Mouse (Mus musculus) cerebellum, adult 11 months (tissue): Measurements from ENCODE around the gene Pknox2.

Source experiments
- DNase-seq: peaks from one replicate; pipeline ENCODE4 v3.0.0; 2022

Gene Pknox2

DNA sequence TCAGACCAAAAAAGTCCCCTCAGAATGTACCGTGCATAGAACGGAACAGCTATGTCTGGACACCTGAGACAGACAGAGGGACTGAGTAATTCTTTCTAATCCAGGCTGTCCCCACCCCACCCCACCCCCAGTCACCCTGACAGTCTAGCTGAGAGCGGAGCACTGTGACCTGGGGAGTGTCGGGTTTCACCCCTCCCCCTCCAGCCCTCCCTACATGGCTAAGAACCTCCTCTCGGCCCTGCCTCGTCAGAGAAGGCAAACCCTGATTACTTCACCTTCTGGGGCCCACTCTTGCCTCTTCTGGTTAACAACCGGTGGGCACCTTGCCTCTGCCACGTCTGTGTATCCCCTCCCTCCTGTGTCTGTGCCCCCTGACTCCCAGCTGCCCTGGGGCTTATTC is 7.7 kb downstream of the Pknox2 start:
- no peak for DNase-seq

DNA sequence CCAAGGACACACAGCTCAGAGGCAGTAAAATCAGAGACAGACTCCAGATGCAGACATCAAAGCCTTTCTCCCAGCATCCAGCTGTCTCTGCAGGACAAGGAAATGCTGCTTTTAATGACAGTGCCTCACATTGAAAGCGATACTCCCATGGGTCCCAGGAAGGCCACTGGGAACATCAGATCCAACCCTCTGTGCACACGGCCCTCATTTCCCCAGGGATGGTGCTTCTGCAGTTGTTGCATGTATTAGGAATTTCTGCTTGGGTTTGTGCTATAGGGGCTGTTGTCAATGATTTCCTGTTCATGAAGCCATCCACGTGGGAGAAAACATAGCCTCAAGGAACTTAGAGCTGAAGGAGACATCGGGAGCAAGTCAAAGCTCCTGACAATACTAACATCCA is 8.3 kb downstream of the Pknox2 start:
- no peak for DNase-seq

GRCm38 (mm10) chr9:37136340-37136739 is 10.9 kb downstream of the Pknox2 start:
- DNase-seq = no peak

- DNase-seq = no peak
Observed at GRCm38 (mm10) chr9:37133495-37133894, 13.7 kb downstream of the Pknox2 start.

- DNase-seq = no peak
Observed at GRCm38 (mm10) chr9:37129046-37129445, 18.2 kb downstream of the Pknox2 start.

DNA sequence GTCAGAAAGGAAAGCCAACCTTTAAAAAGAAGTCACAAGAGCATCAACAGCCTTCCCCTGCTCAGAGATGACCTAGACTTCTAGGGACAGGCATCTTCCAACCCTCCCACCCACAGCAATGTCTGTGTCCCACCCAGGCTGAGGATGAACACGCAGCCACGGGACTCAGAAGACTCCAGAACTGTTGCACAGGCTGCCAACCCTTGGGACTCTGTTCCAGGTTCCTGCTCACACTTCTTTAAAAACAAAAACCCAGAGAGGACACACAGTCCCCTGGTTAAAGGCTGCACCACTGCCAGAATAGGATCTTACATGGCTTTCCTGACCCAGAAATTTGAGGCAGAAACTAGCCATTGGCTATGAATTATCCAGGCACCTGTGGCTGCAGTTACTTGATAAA is 21.0 kb downstream of the Pknox2 start:
- no peak for DNase-seq

DNA sequence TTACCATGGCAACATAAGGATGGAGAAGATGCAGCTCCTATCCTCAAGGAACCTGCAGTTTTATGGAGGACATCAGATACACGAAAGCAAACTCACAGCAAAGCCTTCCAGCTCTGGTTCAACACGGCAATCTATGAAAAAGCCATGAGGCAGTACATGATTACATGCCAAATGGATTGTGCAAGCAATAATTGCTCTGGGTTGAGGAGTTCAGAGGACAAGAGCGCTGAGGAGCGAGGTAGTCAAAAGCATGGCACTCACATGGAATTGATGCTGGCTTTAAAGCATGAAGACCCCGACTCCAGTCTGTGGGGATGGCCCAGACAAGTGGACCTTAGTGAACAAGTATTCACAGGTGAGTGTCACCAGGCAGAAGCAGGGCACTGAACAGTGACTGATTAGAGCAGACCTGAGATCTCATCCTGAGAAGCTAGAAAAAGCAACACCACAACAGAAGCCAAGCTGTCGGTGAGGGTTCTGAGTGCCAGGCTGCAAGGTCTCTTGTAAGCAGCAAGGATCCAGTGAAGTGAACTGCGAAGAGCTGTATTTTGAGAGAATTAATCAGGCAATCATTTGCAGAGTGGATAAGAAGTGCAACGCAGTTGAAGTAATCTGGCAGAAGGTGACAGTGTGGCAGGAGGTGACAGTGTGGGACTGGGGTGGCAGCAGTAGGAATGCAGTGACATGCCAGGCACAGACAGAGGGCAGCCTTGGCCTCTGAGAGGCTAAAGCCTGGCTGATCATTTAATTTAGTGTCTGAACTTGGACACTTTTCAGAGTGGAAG is 22.3 kb downstream of the Pknox2 start:
- peak; percentile 42 for DNase-seq

DNA sequence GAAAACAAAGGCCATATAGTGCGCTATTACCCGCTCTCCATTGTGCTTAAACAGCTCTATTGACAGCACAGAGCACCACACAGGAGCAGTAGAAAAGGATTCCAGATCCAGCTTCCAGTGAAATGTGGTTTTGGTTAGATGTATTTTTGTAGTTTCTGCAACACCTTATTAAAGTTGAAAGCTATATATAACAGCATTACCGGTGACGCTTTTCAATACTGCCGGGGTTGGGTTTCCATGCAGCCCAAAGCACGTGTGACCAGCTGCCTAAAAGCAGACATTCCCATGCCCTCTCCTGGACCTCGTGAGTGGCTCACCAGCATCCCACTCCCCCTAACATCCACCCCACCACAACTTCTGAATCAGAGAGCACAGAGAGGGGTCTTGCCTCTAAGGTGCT is 23.8 kb downstream of the Pknox2 start:
- DNase-seq = no peak

DNA sequence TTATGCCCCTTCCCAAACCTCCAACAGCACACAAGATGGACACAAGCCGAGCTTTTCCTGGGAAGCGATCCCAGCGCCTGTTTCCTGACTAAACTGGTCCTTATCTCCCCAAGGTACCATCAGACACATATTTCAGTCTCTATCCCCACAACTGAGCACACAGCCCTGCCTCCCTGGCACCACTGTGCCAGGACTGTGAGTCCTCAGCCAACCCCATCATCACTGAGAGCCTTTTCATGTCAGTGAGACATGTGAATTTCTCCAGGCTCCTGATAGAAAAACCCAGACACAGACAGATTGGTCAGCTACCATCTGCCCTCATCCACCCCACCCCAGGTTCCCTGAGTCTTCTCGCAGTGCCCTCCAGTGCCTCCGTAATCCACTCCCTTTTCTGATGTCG is 24.2 kb downstream of the Pknox2 start:
- DNase-seq = peak; percentile 31

GRCm38 (mm10) chr9:37122381-37122780 is 24.8 kb downstream of the Pknox2 start:
- DNase-seq = peak; percentile 49

DNA sequence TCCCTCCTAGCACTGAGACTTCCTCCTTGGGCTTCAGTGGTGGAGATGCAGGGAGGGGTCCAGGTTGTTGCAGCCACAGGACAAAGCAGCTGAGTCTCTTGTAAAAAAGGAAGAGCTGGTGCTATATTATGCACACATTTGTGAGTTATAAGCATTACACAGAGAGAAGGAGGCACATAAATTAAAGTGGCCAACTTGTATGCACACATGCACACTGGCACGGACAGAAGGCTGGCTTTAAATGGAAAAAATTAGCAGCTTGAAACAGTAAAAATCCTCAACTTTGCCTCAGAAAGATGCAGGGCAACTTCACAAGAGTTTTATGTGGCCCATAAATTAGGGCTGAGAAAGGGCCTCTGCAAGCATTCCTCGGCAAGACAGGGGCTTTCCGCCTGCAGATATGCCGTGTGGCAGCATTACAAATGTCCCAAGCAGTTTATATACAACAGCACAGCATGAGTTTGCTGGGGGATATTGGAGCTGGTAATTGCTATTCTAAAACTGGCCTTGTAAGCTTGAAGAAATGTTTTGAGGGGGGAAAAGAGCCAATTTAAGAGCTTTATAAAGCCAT is 25.4 kb downstream of the Pknox2 start:
- no peak for DNase-seq

- DNase-seq = no peak
Observed at GRCm38 (mm10) chr9:37120801-37121200, 26.4 kb downstream of the Pknox2 start.

- DNase-seq = no peak
Observed at GRCm38 (mm10) chr9:37117529-37117928, 29.7 kb downstream of the Pknox2 start.

- DNase-seq = no peak
Observed at GRCm38 (mm10) chr9:37116632-37117413, 30.4 kb downstream of the Pknox2 start.

DNA sequence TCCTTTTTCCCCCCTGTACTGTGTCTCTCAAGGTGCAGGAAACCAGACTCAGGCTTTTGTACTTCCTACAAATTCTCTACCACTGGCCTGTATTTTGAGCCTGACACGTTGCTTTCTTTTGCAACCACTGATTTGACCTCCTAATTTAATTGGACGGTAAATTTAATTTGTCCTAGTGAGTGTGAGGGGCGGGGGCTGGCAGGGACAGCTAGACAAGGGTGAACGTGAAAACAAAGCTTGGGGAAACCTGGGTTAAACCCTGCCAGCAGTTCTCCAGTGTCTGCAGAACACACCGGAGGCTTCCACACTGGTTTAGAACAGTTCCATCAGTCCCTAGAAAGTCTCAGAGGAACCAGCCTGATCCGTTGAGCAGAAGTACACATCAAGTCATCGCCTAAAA is 31.4 kb downstream of the Pknox2 start:
- DNase-seq = no peak

- no peak for DNase-seq
Observed at GRCm38 (mm10) chr9:37114286-37115267, 32.6 kb downstream of the Pknox2 start.

GRCm38 (mm10) chr9:37107546-37107945 is 39.7 kb downstream of the Pknox2 start:
- no peak for DNase-seq

GRCm38 (mm10) chr9:37106808-37107207 is 40.4 kb downstream of the Pknox2 start:
- peak; percentile 27 for DNase-seq

DNA sequence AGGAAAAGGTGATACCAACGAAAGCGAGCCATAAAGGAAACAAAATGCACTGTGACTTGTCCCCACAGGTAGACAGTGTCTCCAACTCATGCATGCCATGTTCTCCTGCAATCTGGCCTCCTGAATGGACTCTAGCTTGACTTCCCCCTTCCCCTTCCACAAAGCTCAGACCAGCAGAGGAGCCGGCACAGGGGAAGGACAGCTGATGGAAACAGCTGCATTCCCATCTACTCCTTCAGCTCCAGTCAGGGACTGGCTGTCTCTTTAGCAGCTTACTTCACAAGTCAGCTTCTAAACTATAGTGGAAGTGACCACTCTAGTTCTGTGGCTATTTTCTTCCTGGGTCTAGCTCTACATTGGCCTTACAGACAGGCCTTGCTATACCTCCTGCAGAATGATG is 43.0 kb downstream of the Pknox2 start:
- no peak for DNase-seq

GRCm38 (mm10) chr9:37103778-37104177 is 43.4 kb downstream of the Pknox2 start:
- DNase-seq = no peak

- DNase-seq = no peak
Observed at GRCm38 (mm10) chr9:37101059-37101940, 45.9 kb downstream of the Pknox2 start.

DNA sequence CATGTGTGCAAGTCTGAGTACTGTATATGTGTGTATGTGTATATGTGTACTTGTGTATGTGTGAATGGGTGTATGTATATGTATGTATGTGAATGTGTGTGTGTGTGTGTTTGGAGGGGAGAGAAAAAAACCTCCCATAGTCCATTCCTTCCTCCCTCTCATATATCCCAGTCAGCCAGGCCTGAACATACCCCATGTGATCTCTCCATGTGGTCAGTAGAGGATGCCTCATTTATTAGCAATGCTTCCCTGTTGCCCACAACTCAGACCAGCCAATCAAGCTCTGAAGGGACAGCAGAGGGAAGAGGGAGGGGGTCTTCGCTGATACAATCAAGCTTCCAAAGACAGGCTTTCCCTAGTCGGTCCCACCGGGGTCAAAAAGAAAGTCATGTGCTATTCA is 47.6 kb downstream of the Pknox2 start:
- DNase-seq = no peak
